Mouse (Mus musculus): ENCODE data around the gene Dynll2.

- TF ChIP-seq CTCF (IDR thresholded peaks at IDR 0.05) (no peak), EP300 (IDR thresholded peaks at IDR 0.05) (no peak)
Observed at GRCm38 (mm10) chr11:88015795-88016194, 28.5 kb upstream of the Dynll2 start.

Measured in lung, postnatal 0 days (tissue).